Mouse (Mus musculus) Muller cell, postnatal 12 days (primary cell): ENCODE results near the gene Ankrd22.
A peak's percentile ranks its signal among the peaks of the same experiment; 100 is the strongest.
"Not testable (repeated sequence)": the region's sequence is repeated elsewhere in the genome, so short reads cannot be mapped to it uniquely, and the experiment has no call there.

Experiments used
- DNase-seq: peaks from one replicate; pipeline ENCODE4 v3.0.0-alpha.2; 2015; ENCODE audit errors: inconsistent ontology term

The Ankrd22 gene

DNA sequence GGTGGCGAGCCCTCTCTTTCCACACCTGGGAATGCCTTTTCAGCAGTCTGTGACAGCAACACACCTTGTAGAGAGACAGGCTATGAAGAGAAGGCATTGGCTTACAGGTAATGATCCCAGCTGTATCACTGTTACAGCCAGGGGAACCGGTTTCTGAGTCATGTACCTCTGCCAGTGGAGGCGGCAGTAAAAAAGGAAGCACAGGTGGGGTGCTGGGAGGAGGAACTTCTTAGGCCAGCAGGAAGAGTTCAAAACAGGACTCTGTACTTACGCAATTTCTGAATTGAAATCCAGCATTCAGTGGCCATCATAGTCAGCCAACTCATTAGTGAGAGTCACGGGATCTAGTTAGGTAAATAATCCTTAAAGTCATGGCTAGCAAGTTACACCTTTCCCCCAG lies at the start of gene Ankrd22:
Gene Ankrd22, minus strand, starts transcription at position 163 of the 400 bp plus-strand sequence.
- DNase-seq, result no peak

- no peak for DNase-seq
These were observed 48.3 kb upstream of the Ankrd22 start for GRCm38 (mm10) chr19:34214136-34214535.

GRCm38 (mm10) chr19:34213251-34213645 lies 47.4 kb upstream of the Ankrd22 start:
- DNase-seq, result no peak

- DNase-seq, result no peak
These were observed 46.8 kb upstream of the Ankrd22 start for GRCm38 (mm10) chr19:34212489-34213250.

DNA sequence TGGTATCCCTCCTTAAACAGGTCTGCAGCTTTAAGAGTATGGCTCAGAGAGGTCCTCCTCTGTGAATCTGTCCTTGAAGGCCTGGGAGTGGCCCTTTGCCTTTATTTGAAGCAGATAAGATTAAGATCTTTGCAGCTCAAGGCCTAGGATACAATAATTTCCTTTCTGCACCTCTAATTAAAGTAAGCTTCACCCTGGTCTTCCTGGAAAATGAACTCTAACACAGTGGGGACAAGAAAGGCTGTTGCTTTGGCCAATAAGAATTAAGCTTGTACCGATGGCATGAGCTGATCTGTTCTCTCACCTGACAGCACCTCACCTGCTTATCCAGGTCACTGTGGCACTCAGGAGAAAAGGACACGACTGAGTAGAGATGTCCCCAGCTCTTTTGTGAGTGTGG lies 45.0 kb upstream of the Ankrd22 start:
- DNase-seq, result no peak

GRCm38 (mm10) chr19:34209930-34210581 lies 44.2 kb upstream of the Ankrd22 start:
- no peak for DNase-seq

GRCm38 (mm10) chr19:34209031-34209430 lies 43.2 kb upstream of the Ankrd22 start:
- DNase-seq, result no peak

GRCm38 (mm10) chr19:34206760-34207440 lies 41.0 kb upstream of the Ankrd22 start:
- DNase-seq, result peak; percentile 51

GRCm38 (mm10) chr19:34206128-34206527 lies 40.3 kb upstream of the Ankrd22 start:
- DNase-seq, result not testable (repeated sequence)

DNA sequence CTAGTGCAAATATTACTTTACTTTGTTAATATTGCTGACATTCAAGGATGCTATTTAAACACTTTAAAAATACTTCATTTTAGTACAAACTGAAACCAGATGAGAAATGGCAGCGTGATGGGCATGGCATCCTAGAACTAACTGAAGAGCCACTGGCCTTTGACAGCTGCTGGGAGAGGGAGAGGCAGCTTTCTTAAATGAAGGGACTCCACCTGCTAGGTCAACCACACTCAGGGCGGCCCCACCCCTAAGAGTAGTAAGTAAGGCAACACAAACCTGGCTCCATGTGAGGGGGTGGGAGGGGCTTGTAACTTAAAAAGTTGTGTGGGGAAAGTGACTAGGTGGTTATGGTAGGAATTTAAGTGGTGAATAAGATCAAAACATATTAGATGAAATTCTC lies 36.8 kb upstream of the Ankrd22 start:
- DNase-seq, result no peak

- DNase-seq, result no peak
These were observed 33.6 kb upstream of the Ankrd22 start for GRCm38 (mm10) chr19:34199488-34199887.

DNA sequence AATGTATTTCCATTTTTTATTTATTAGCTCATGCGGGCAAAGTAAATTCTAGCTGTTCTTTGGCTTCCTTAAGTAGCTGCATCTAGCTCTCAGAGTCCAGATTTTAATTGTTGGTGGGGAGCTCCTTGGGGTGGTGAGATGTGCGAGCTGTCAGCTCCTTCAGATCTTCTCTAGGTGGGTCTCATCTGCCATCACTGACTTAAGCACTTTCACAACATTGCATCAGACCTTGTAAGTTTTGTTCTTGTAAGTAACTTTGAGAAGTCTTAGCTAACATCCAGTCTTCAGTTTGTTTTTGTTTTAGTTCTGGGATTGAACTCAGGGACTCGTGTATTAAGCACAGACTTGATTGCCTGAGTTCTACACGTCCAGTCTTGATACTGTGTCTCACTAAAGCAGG lies 33.0 kb upstream of the Ankrd22 start:
- no peak for DNase-seq

DNA sequence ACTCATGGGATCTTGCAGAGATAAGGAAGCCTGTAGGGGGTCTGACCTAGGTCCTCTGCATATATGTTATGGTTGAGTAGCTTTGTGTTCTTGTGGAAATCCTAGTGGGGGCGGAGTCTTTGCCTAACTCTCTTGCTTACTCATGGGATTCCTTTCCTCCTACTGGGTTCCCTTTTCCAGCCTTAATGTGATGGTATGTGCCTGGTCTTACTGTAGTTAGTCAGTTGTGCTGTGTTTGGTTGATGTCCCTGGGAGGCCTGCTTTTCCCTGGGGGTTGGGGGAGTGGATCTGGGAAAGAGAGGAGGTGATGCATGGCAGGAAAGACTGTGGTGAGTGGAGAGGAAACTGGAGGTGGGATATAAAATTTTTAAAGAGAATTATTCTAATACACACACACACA lies 32.2 kb upstream of the Ankrd22 start:
- peak; percentile 52 for DNase-seq

DNA sequence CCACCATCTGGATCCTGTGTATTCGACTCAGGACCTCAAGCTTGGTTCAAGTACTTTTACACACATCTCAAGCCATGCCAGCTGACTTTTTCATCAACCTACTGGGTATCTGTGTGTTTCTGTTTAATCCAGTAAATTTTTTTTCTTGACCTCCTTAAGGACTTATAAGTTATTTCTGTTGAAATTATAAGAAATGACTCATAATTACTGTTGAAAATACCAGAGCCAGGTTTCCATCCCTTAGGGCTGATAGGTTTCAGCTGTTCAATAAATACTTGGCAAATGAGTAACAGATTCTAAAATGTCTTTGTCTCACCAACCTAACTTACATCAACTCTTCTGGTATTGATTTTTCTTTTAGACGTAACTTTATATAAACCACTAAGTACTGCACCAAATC lies 29.2 kb upstream of the Ankrd22 start:
- no peak for DNase-seq

DNA sequence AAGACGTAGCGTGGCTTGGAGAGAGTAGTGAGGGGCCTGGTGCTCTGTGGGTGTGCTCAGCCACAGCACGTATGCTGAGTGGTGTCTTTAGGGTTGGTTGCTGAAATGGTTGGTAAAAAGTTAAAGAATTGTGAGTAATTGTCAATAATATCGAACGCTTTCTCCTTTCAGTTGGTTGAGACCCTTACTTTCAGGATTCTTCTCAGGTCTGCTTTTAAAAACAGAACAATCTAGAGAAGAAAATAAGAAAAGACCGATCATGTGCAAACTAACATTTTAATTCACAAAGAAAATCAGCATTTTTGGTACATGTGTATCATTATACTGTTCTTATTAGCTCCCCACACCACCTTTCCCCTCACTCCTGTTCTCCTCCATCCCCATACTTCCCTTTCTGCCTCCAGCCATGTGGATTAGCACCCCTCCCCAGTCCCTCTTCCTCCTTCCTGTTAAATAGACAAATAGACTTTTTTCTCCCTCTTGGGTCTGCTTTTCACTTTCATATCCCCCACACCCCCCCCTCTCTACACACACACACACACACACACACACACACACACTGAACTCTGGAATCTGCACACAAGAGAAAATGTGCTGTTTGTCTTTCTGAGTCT lies 28.4 kb upstream of the Ankrd22 start:
- no peak for DNase-seq

- DNase-seq, result no peak
These were observed 27.8 kb upstream of the Ankrd22 start for GRCm38 (mm10) chr19:34193683-34194082.

GRCm38 (mm10) chr19:34193149-34193548 lies 27.3 kb upstream of the Ankrd22 start:
- DNase-seq, result peak; percentile 36

DNA sequence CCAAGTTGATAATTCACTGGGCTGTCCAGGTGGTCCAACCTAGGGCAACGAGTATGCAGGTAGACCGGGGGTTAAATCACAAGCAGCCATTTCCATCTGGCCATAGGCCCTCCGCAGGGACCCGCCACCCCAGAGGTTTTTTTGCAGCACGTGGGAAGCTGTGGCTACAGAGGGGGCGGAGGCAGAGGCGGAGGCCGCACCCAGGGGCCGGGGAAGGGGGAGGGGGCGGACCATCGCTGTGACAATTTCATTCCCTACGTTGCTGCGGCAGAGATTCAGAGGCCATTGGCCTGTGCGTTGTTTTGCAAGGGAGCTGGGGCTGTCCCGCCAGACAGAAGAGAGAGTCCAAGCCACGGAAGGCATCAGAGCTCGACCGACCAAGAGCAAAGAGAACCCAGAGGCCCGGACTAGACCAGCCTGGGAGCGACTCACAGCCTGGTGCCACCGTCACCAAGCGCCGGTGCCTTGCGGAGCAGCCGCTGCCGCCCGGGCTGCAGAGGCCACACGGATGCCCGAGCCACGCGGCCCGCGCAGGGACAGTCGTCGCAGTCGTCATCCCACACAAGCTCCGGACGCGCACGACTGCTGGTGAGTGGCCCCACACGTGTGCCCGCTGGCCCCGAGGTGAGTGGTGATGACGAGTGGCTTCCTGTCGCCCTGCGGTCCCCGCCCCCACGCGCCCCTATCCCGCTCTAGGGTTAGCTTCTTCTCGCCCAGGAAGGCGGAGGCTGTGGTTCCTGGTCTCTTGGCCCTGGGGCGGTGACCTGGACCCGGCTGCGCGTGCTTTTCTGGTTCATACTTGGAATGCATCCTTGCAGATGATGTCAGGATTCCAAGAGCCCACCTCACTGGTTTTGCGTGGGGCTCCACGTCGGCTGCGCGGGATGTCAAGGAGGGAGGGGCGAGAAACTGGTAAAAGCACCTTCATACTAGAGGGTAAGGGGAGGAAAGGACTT lies 26.4 kb upstream of the Ankrd22 start, which contains the start of gene Stambpl1:
Gene Stambpl1, plus strand, starts transcription at position 222 of the 956 bp plus-strand sequence.
- DNase-seq, result peak; percentile 82

DNA sequence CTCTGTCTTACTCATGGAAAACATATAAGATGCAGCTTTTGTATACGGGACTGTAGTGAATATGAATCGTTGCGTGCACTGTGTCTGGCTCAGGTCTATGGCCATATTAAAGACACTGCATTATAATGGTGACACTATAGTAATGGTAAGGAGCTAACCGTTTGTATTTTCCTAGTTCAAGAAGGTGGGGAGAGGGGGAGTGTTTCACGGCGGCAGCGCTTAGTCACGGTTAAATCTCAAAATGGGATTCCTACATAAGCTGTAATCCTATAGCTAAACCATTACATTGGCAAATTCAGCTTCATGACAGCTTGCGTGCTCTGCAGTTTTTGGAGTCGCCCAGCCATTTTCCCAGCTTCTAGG lies 25.8 kb upstream of the Ankrd22 start:
- DNase-seq, result no peak

DNA sequence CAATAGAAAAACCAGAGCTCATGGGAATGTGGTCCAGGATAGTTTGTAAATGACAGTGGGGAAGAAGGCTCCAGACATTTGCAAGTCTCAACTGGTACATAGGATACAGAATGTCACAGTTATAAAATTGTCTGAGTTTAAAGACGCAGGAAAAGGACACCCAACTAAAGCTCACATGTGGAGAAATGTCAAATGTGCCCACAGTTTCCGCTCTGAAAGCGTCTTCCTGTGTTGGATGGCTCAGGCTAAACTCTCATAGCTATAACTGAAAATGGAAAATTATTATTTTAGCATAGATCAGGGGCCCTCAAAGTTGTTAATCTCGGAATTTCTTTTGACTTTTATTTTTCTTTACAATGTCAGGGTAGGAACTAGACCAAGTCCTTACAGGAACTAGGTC lies 21.0 kb upstream of the Ankrd22 start:
- DNase-seq, result no peak

- DNase-seq, result no peak
These were observed 16.6 kb upstream of the Ankrd22 start for GRCm38 (mm10) chr19:34182490-34182889.
